Comparison of ENCODE assay signal across 7 mouse cellular contexts in the genomic region with DNA sequence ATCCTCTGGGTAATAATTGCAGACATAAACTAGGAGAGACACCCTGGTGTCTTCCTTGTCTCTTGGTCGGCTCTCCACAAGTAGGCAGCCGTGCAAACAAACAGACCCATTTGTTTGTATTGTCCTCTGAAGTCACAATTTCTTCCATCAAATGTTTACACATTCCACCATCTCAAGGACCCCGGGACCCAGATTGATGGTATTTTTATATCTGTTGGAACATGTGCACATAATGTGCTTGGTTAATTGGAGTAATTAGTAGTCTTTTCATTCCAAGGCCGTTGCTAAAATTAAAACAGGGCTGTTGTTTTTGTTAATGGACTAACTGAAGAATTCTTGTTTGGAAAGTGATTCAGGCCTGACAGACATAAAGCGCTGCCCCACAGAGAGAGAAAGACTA.
"Had no signal": no experiment of that assay in that cellular context is flagged by ENCODE, and none has a peak within 500 bp of the region (broad histone marks: within the 10 kb centered on the region; RNA-seq: fewer than 3 reads in every experiment).

No protein-coding gene starts in this region.

- DNase-seq: lung, adult 2 months; lung, postnatal 14 days; lung, postnatal 36 days; right cerebral cortex, postnatal 14 days; thymus, adult 2 months; thymus, postnatal 25 days; thymus, postnatal 4 days had no signal
